30 mouse cellular contexts compared by ENCODE assay signal in genomic region chr10:61345179-61345578, GRCm38 (mm10). TPM values are rescaled to one million over a fixed set of nuclear protein-coding genes. Genes with fewer than 3 reads are reported as not detected.
DNase-seq lines count a peak whose midpoint lies in the region; ATAC-seq lines count a peak whose summit lies in the region.
"Had no signal": no experiment of that assay in that cellular context is flagged by ENCODE, and none has a peak within 500 bp of the region (broad histone marks: within the 10 kb centered on the region; RNA-seq: fewer than 3 reads in every experiment).

No protein-coding gene starts in this region.

- H3K9ac ChIP-seq in heart, embryonic 12.5 days = no peak overlapping the region
- H3K9ac ChIP-seq in hindbrain, embryonic 16.5 days (ENCODE audit: low read depth, low read length) = no peak overlapping the region
- no peak overlapping the region for H3K9ac ChIP-seq in midbrain, embryonic 11.5 days (ENCODE audit: low read length)
- no peak overlapping the region for H3K9ac ChIP-seq in midbrain, embryonic 14.5 days (replicated peaks; ENCODE audit: low read length)
- H3K9ac ChIP-seq: embryonic facial prominence, embryonic 13.5 days; embryonic facial prominence, embryonic 15.5 days; forebrain, embryonic 12.5 days had no signal

- no peak for ATAC-seq in heart, embryonic 12.5 days (ENCODE audit: insufficient number of reproducible peaks, low FRiP score)
- no peak for ATAC-seq in hindbrain, embryonic 16.5 days
- ATAC-seq in midbrain, embryonic 11.5 days (ENCODE audit: low FRiP score) = no peak
- no peak for ATAC-seq in midbrain, embryonic 14.5 days (ENCODE audit: low FRiP score, low TSS enrichment)
- ATAC-seq: forebrain, embryonic 14.5 days had no signal

- peaks cover 52% of the 10 kb centered on the region for H3K4me1 ChIP-seq in heart, embryonic 10.5 days
- peaks cover 30% of the 10 kb centered on the region for H3K4me1 ChIP-seq in heart, embryonic 12.5 days (replicated peaks)
- H3K4me1 ChIP-seq in hindbrain, embryonic 10.5 days (replicated peaks) = peaks cover 45% of the 10 kb centered on the region
- H3K4me1 ChIP-seq in hindbrain, embryonic 16.5 days (ENCODE audit: control insufficient read depth, insufficient read depth, low read depth, low read length) = no peaks in the 10 kb centered on the region
- H3K4me1 ChIP-seq in midbrain, embryonic 11.5 days (ENCODE audit: control insufficient read depth, insufficient read depth, low read length) = no peaks in the 10 kb centered on the region
- H3K4me1 ChIP-seq in midbrain, embryonic 14.5 days (ENCODE audit: control insufficient read depth, insufficient read depth, low read length) = 0 out of 2 replicates have a peak, but pooled peaks cover 4% of the 10 kb centered on the region

- no peak overlapping the region for H3K4me2 ChIP-seq in heart, embryonic 12.5 days
- H3K4me2 ChIP-seq in hindbrain, embryonic 16.5 days (ENCODE audit: low read length) = no peak overlapping the region
- H3K4me2 ChIP-seq in midbrain, embryonic 11.5 days = no peak overlapping the region
- H3K4me2 ChIP-seq in midbrain, embryonic 14.5 days (ENCODE audit: low read length) = no peak overlapping the region
- H3K4me2 ChIP-seq: embryonic facial prominence, embryonic 13.5 days; embryonic facial prominence, embryonic 15.5 days; forebrain, embryonic 12.5 days had no signal

- H3K4me3 ChIP-seq in heart, embryonic 10.5 days = no peak overlapping the region
- H3K4me3 ChIP-seq in heart, embryonic 12.5 days = no peak overlapping the region
- no peak overlapping the region for H3K4me3 ChIP-seq in hindbrain, embryonic 10.5 days
- no peak overlapping the region for H3K4me3 ChIP-seq in hindbrain, embryonic 16.5 days (ENCODE audit: low read length)
- no peak overlapping the region for H3K4me3 ChIP-seq in midbrain, embryonic 11.5 days (ENCODE audit: low read depth, low read length)
- no peak overlapping the region for H3K4me3 ChIP-seq in midbrain, embryonic 14.5 days (replicated peaks; ENCODE audit: low read depth, low read length)
- H3K4me3 ChIP-seq: embryonic facial prominence, embryonic 13.5 days; embryonic facial prominence, embryonic 15.5 days; erythroblast, embryonic 14.5 days; forebrain, embryonic 10.5 days; forebrain, embryonic 12.5 days had no signal

- H3K27ac ChIP-seq in heart, embryonic 10.5 days = no peak overlapping the region
- H3K27ac ChIP-seq in heart, embryonic 12.5 days (ENCODE audit: poor library complexity, severe bottlenecking) = 0 out of 2 replicates have a peak overlapping the region, but pooled peaks have one; percentile 13
- H3K27ac ChIP-seq in hindbrain, embryonic 10.5 days = peak overlapping the region; percentile 56; the same call in 1 of the 2 replicates
- H3K27ac ChIP-seq in hindbrain, embryonic 16.5 days (ENCODE audit: low read depth, low read length) = no peak overlapping the region
- no peak overlapping the region for H3K27ac ChIP-seq in midbrain, embryonic 11.5 days (ENCODE audit: low read depth, low read length)
- H3K27ac ChIP-seq in midbrain, embryonic 14.5 days (replicated peaks; ENCODE audit: low read depth, low read length) = no peak overlapping the region
- H3K27ac ChIP-seq: embryonic facial prominence, embryonic 13.5 days; embryonic facial prominence, embryonic 15.5 days; forebrain, embryonic 10.5 days; forebrain, embryonic 12.5 days had no signal

- intact Hi-C loops in heart, postnatal 25 days (cut with DNase I) = loop anchor here (10.0 kb wide), 1 partner anchor 310 kb away; no protein-coding TSS in a partner anchor

- peaks cover 61% of the 10 kb centered on the region for H3K27me3 ChIP-seq in heart, embryonic 10.5 days (ENCODE audit: insufficient read depth, poor library complexity, severe bottlenecking)
- H3K27me3 ChIP-seq in heart, embryonic 12.5 days (replicated peaks) = peaks cover 7% of the 10 kb centered on the region
- no peaks in the 10 kb centered on the region for H3K27me3 ChIP-seq in hindbrain, embryonic 10.5 days (ENCODE audit: insufficient read depth, poor library complexity, severe bottlenecking)
- no peaks in the 10 kb centered on the region for H3K27me3 ChIP-seq in hindbrain, embryonic 16.5 days (replicated peaks; ENCODE audit: control insufficient read depth, insufficient read depth, low read length)
- H3K27me3 ChIP-seq in midbrain, embryonic 11.5 days (ENCODE audit: control insufficient read depth, insufficient read depth, low read length) = no peaks in the 10 kb centered on the region
- H3K27me3 ChIP-seq in midbrain, embryonic 14.5 days (ENCODE audit: control insufficient read depth, insufficient read depth, low read length) = no peaks in the 10 kb centered on the region
- H3K27me3 ChIP-seq: embryonic facial prominence, embryonic 13.5 days; embryonic facial prominence, embryonic 15.5 days; forebrain, embryonic 12.5 days had no signal

- DNase-seq in heart, embryonic 10.5 days (ENCODE audit: low spot score) = peak; percentile 85
- no peak for DNase-seq in heart, adult 9 months (ENCODE audit: low spot score in 2 of 2)
- DNase-seq in heart, postnatal 25 days (ENCODE audit: low spot score) = no peak
- DNase-seq in hindbrain, embryonic 10.5 days (ENCODE audit: low spot score) = no peak
- DNase-seq in midbrain, embryonic 11.5 days (ENCODE audit: low spot score, missing footprints) = peak; percentile 82
- DNase-seq in midbrain, embryonic 14.5 days = no peak
- DNase-seq: adrenal gland, adult 2 months; adrenal gland, postnatal 10 days; adrenal gland, postnatal 25 days; cerebellum, adult 11 months; cerebellum, adult 18-20 months; cerebellum, adult 8-10 months; cerebellum, adult 9-11 months; cerebellum, postnatal 14 days; cerebellum, postnatal 36 days; embryo, embryonic 11 days had no signal

- H3K36me3 ChIP-seq in heart, embryonic 10.5 days = peaks cover 72% of the 10 kb centered on the region
- H3K36me3 ChIP-seq in heart, embryonic 12.5 days = peaks cover 74% of the 10 kb centered on the region
- H3K36me3 ChIP-seq in hindbrain, embryonic 10.5 days = peaks cover 75% of the 10 kb centered on the region
- H3K36me3 ChIP-seq in hindbrain, embryonic 16.5 days (ENCODE audit: control insufficient read depth, insufficient read depth, low read length) = peaks cover 9% of the 10 kb centered on the region
- H3K36me3 ChIP-seq in midbrain, embryonic 11.5 days (ENCODE audit: control insufficient read depth, insufficient read depth, low read length) = 0 out of 2 replicates have a peak, but pooled peaks cover 4% of the 10 kb centered on the region
- peaks cover 7% of the 10 kb centered on the region; the same call in 1 of the 2 replicates for H3K36me3 ChIP-seq in midbrain, embryonic 14.5 days (ENCODE audit: control insufficient read depth, insufficient read depth, low read length)

- 37% methylated on average over 8 of the region's 8 CpGs for WGBS in heart, embryonic 10.5 days
- 42% methylated on average over 8 of the region's 8 CpGs for WGBS in heart, embryonic 12.5 days
- WGBS in hindbrain, embryonic 10.5 days = 79% methylated on average over 8 of the region's 8 CpGs
- WGBS in hindbrain, embryonic 16.5 days = 64% methylated on average over 8 of the region's 8 CpGs
- 83% methylated on average over 8 of the region's 8 CpGs for WGBS in midbrain, embryonic 11.5 days
- 74% methylated on average over 8 of the region's 8 CpGs for WGBS in midbrain, embryonic 14.5 days

- peaks cover 12% of the 10 kb centered on the region for H3K9me3 ChIP-seq in heart, embryonic 10.5 days
- H3K9me3 ChIP-seq in heart, embryonic 12.5 days (replicated peaks) = peaks cover 8% of the 10 kb centered on the region
- H3K9me3 ChIP-seq in hindbrain, embryonic 10.5 days = 0 out of 2 replicates have a peak, but pooled peaks cover 3% of the 10 kb centered on the region
- no peaks in the 10 kb centered on the region for H3K9me3 ChIP-seq in hindbrain, embryonic 16.5 days (ENCODE audit: control insufficient read depth, low read length)
- H3K9me3 ChIP-seq in midbrain, embryonic 11.5 days (ENCODE audit: control insufficient read depth, low read length) = no peaks in the 10 kb centered on the region
- H3K9me3 ChIP-seq in midbrain, embryonic 14.5 days (ENCODE audit: control insufficient read depth, low read length) = no peaks in the 10 kb centered on the region
- H3K9me3 ChIP-seq: embryonic facial prominence, embryonic 13.5 days; embryonic facial prominence, embryonic 15.5 days; forebrain, embryonic 12.5 days had no signal

RNA-seq across cellular contexts. Expression of gene Pald1, which starts 38.2 kb away (rescaled TPM):
- 34.2 and 40.8 TPM in 2 replicates for polyA plus RNA-seq in heart, embryonic 10.5 days (2016; fragmentation: Nextera tagmentation; extraction: Ambion mirVana)
- polyA plus RNA-seq in heart, embryonic 12.5 days (2016; fragmentation: Nextera tagmentation; extraction: Ambion mirVana) = 33.9 and 37.4 TPM in 2 replicates
- 10 to 100 TPM; 16.1 to 21.9 TPM for total RNA-seq in heart, postnatal 25 days (2021)
- polyA plus RNA-seq in hindbrain, embryonic 10.5 days (2016; fragmentation: Nextera tagmentation; extraction: Ambion mirVana) = 35.7 and 40.3 TPM in 2 replicates
- 26.9 and 30.6 TPM in 2 replicates for polyA plus RNA-seq in hindbrain, embryonic 16.5 days (2015; fragmentation: Nextera tagmentation; extraction: Ambion mirVana)
- polyA plus RNA-seq in midbrain, embryonic 11.5 days (2014; fragmentation: Nextera tagmentation; extraction: Ambion mirVana) = 15.3 and 17.3 TPM in 2 replicates
- 16.5 and 18.7 TPM in 2 replicates for polyA plus RNA-seq in midbrain, embryonic 14.5 days (2014; fragmentation: Nextera tagmentation; extraction: Ambion mirVana)

RNA-seq across cellular contexts. Expression of gene Prf1, which starts 47.5 kb away (rescaled TPM):
- polyA plus RNA-seq in heart, embryonic 10.5 days (2016; fragmentation: Nextera tagmentation; extraction: Ambion mirVana) = not detected in 2 replicates
- 0.10 TPM in 1 of 2 replicates, not detected in the other for polyA plus RNA-seq in heart, embryonic 12.5 days (2016; fragmentation: Nextera tagmentation; extraction: Ambion mirVana)
- not detected for total RNA-seq in heart, postnatal 25 days (2021)
- not detected in 2 replicates for polyA plus RNA-seq in hindbrain, embryonic 10.5 days (2016; fragmentation: Nextera tagmentation; extraction: Ambion mirVana)
- polyA plus RNA-seq in hindbrain, embryonic 16.5 days (2015; fragmentation: Nextera tagmentation; extraction: Ambion mirVana) = 0.07 TPM in 1 of 2 replicates, not detected in the other
- polyA plus RNA-seq in midbrain, embryonic 11.5 days (2014; fragmentation: Nextera tagmentation; extraction: Ambion mirVana) = 0.07 TPM in 1 of 2 replicates, not detected in the other
- polyA plus RNA-seq in midbrain, embryonic 14.5 days (2014; fragmentation: Nextera tagmentation; extraction: Ambion mirVana) = not detected in 2 replicates
- total RNA-seq: common myeloid progenitor, adult 5-6 weeks; ES-E14; MEL had no signal
- polyA plus RNA-seq: brain, embryonic 14.5 days; C2C12; embryonic facial prominence, embryonic 11.5 days; embryonic facial prominence, embryonic 13.5 days; embryonic facial prominence, embryonic 15.5 days; erythroblast, embryonic 14.5 days; forebrain, embryonic 10.5 days; forebrain, embryonic 12.5 days; forebrain, embryonic 14.5 days had no signal

Comparison
In these comparisons a context has a peak if more than half of its experiments do, and no peak if none do; other contexts are left out.
1. DNase-seq: peak in heart, embryonic 10.5 days (single experiment) and midbrain, embryonic 11.5 days (single experiment); none in heart, adult 9 months (0 of 2), heart, postnatal 25 days (single experiment), hindbrain, embryonic 10.5 days (single experiment) and midbrain, embryonic 14.5 days (single experiment).
2. H3K27ac ChIP-seq: peak in heart, embryonic 12.5 days (single experiment) and hindbrain, embryonic 10.5 days (single experiment); none in heart, embryonic 10.5 days (single experiment), hindbrain, embryonic 16.5 days (single experiment), midbrain, embryonic 11.5 days (single experiment) and midbrain, embryonic 14.5 days (single experiment).